Mouse (Mus musculus): ENCODE results near the gene Mepce. TPM values are rescaled to one million over a fixed set of nuclear protein-coding genes. Genes with fewer than 3 reads are reported as not detected.

Gene Mepce
- polyA plus RNA-seq, 1 experiment from 2014 or later = 11.2 TPM

DNA sequence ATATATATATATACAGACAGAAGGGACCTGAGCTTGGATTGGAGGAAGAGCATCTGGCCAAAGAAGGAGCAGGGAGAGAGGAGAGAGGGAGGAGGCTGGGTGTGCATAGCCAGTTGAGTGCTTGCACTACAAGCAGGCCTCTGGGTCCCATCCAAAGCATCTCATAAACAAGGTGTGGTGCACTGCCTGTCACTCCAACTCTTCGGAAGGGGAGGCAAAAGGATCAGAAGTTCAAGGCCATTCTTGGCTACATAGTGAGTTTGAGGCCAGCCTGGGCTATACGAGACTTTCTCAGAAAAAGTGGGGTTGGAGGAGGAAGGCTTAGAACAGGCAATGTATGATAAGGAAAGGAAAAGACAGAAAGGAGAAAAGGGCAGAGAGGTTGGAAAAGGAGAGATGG, 38.5 kb upstream of the Mepce start:
- Histone ChIP-seq H3K27ac (ENCODE audit: low read length) (no peak overlapping the region), H3K9me3 (ENCODE audit: low read length) (no peaks in the 10 kb centered on the region), H3K4me1 (ENCODE audit: insufficient read depth, low read length) (no peaks in the 10 kb centered on the region), H3K4me2 (replicated peaks; ENCODE audit: low read depth, low read length) (no peak overlapping the region), H3K9ac (replicated peaks; ENCODE audit: low read length) (no peak overlapping the region), H3K27me3 (ENCODE audit: insufficient read depth, low read length) (no peaks in the 10 kb centered on the region), H3K4me3 (ENCODE audit: low read length) (no peak overlapping the region), H3K36me3 (ENCODE audit: insufficient read depth, low read length) (no peaks in the 10 kb centered on the region)
- ATAC-seq (ENCODE audit: low FRiP score, low TSS enrichment) = no peak
- 85% methylated on average over 2 of the region's 2 CpGs for WGBS

DNA sequence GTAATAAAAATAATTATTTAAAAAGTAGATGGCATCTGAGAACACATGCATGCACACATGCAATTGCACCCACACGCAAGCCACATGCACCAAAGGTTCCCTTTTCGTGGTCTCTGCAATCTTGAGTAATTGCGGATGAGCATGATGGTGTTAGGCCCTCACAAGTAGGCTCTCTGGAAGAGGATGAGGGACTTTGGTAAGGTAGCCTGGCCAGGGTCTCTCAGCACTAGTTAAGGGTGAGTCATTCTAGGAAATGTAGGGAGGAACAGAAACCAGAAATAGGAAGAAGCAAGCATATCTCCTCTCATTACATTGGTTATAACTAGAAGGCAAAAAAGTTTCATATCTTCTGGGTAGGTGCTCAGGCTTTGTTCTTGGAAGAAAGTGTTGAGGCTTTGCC, 37.6 kb upstream of the Mepce start:
- Histone ChIP-seq H3K27ac (ENCODE audit: low read length) (no peak overlapping the region), H3K9ac (replicated peaks; ENCODE audit: low read length) (no peak overlapping the region), H3K36me3 (ENCODE audit: insufficient read depth, low read length) (no peaks in the 10 kb centered on the region), H3K27me3 (ENCODE audit: insufficient read depth, low read length) (no peaks in the 10 kb centered on the region), H3K4me2 (replicated peaks; ENCODE audit: low read depth, low read length) (no peak overlapping the region), H3K4me1 (ENCODE audit: insufficient read depth, low read length) (no peaks in the 10 kb centered on the region), H3K9me3 (ENCODE audit: low read length) (no peaks in the 10 kb centered on the region), H3K4me3 (ENCODE audit: low read length) (no peak overlapping the region)
- no peak for ATAC-seq (ENCODE audit: low FRiP score, low TSS enrichment)
- WGBS = 92% methylated on average over 3 of the region's 3 CpGs

- Histone ChIP-seq H3K27ac (ENCODE audit: low read length) (no peak overlapping the region), H3K9me3 (ENCODE audit: low read length) (no peaks in the 10 kb centered on the region), H3K4me2 (replicated peaks; ENCODE audit: low read depth, low read length) (no peak overlapping the region), H3K9ac (replicated peaks; ENCODE audit: low read length) (no peak overlapping the region), H3K4me1 (ENCODE audit: insufficient read depth, low read length) (no peaks in the 10 kb centered on the region), H3K27me3 (ENCODE audit: insufficient read depth, low read length) (no peaks in the 10 kb centered on the region), H3K36me3 (ENCODE audit: insufficient read depth, low read length) (no peaks in the 10 kb centered on the region), H3K4me3 (ENCODE audit: low read length) (no peak overlapping the region)
- WGBS = 87% methylated on average over 6 of the region's 6 CpGs
- no peak for ATAC-seq (ENCODE audit: low FRiP score, low TSS enrichment)
These were observed 36.1 kb upstream of the Mepce start for GRCm38 (mm10) chr5:137823455-137824045.

DNA sequence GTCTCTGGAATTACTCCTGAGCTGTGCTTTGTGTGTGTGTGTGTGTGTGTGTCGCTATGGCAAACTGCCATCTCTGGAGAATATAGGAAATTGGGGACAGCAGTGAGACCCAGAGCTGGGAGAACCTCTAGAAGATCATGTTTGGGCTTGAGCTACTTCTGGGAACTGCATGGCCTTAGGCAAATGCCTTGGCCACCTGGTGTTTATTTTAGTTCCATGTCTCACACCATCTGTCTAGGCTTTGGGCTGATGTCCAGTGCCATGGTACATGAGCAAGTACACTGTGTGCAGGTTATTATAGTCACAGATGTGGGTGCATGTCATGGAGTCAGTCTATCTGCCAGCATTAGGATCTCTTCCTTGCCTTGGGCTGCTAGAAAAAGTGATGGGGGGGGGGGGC, 35.1 kb upstream of the Mepce start:
- H3K4me1 ChIP-seq (ENCODE audit: insufficient read depth, low read length) = no peaks in the 10 kb centered on the region
- ATAC-seq (ENCODE audit: low FRiP score, low TSS enrichment) = no peak
- H3K27me3 ChIP-seq (ENCODE audit: insufficient read depth, low read length) = no peaks in the 10 kb centered on the region
- H3K9me3 ChIP-seq (ENCODE audit: low read length) = no peaks in the 10 kb centered on the region
- H3K36me3 ChIP-seq (ENCODE audit: insufficient read depth, low read length) = no peaks in the 10 kb centered on the region
- H3K27ac ChIP-seq (ENCODE audit: low read length) = no peak overlapping the region
- WGBS = 84% methylated on average over 1 of the region's 1 CpGs
- no peak overlapping the region for H3K4me2 ChIP-seq (replicated peaks; ENCODE audit: low read depth, low read length)
- no peak overlapping the region for H3K4me3 ChIP-seq (ENCODE audit: low read length)
- no peak overlapping the region for H3K9ac ChIP-seq (replicated peaks; ENCODE audit: low read length)

DNA sequence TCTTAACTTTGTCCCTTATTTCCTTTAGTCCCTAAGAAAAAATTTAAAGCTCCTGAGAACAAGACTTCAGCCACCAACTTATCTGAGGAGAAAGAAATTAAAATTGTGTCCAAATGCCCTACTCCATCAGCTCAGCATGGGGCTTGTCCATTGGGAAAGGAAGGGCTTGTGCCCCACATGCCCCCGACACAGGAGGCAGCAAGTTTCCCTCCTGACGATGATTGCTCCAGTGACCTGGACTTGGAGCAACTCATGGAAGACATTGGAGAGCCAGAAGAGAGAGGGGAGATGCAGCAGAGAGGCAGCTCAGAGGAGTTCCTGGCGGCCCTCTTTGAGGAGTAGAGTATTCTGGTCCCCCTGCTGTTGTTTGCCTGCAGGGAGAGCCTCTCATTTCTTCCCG, 34.7 kb upstream of the Mepce start:
- H3K36me3 ChIP-seq (ENCODE audit: insufficient read depth, low read length) = no peaks in the 10 kb centered on the region
- 67% methylated on average over 4 of the region's 4 CpGs for WGBS
- no peaks in the 10 kb centered on the region for H3K9me3 ChIP-seq (ENCODE audit: low read length)

GRCm38 (mm10) chr5:137817466-137818222, 30.2 kb upstream of the Mepce start:
- Histone ChIP-seq H3K9me3 (ENCODE audit: low read length) (no peaks in the 10 kb centered on the region), H3K27me3 (ENCODE audit: insufficient read depth, low read length) (no peaks in the 10 kb centered on the region), H3K4me2 (replicated peaks; ENCODE audit: low read depth, low read length) (no peak overlapping the region), H3K4me1 (ENCODE audit: insufficient read depth, low read length) (no peaks in the 10 kb centered on the region), H3K4me3 (ENCODE audit: low read length) (no peak overlapping the region), H3K36me3 (ENCODE audit: insufficient read depth, low read length) (no peaks in the 10 kb centered on the region), H3K27ac (ENCODE audit: low read length) (no peak overlapping the region), H3K9ac (replicated peaks; ENCODE audit: low read length) (no peak overlapping the region)
- ATAC-seq (ENCODE audit: low FRiP score, low TSS enrichment) = no peak
- 60% methylated on average over 4 of the region's 4 CpGs for WGBS

More for the DNA sequence above, 34.7 kb upstream of the Mepce start:
- no peak for ATAC-seq (ENCODE audit: low FRiP score, low TSS enrichment)
- Histone ChIP-seq H3K4me1 (ENCODE audit: insufficient read depth, low read length) (no peaks in the 10 kb centered on the region), H3K27ac (ENCODE audit: low read length) (no peak overlapping the region), H3K27me3 (ENCODE audit: insufficient read depth, low read length) (no peaks in the 10 kb centered on the region), H3K4me2 (replicated peaks; ENCODE audit: low read depth, low read length) (no peak overlapping the region), H3K4me3 (ENCODE audit: low read length) (no peak overlapping the region), H3K9ac (replicated peaks; ENCODE audit: low read length) (no peak overlapping the region)

DNA sequence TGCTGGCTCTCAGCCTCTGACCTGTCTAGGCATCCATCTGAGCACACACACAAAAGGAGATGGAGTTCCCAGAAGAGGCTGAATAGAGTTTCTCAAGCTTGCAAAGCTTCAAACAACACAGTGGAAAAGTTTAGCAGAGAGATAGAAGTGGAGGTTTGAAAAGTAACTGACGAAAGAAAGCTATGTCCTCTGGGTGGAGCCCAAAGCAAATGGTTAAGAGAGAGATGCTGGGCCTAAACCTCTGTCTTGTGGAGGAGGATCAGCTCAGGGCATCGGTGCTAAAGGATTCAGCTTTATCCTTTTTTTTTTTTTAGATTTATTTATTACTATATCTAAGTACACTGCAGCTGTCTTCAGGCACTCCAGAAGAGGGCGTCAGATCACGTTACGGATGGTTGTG, 20.9 kb upstream of the Mepce start:
- no peak overlapping the region for H3K9ac ChIP-seq (replicated peaks; ENCODE audit: low read length)
- H3K4me3 ChIP-seq (ENCODE audit: low read length) = no peak overlapping the region
- no peak overlapping the region for H3K27ac ChIP-seq (ENCODE audit: low read length)
- H3K9me3 ChIP-seq (ENCODE audit: low read length) = no peaks in the 10 kb centered on the region
- no peaks in the 10 kb centered on the region for H3K36me3 ChIP-seq (ENCODE audit: insufficient read depth, low read length)
- H3K4me1 ChIP-seq (ENCODE audit: insufficient read depth, low read length) = no peaks in the 10 kb centered on the region
- 91% methylated on average over 5 of the region's 5 CpGs for WGBS
- no peak overlapping the region for H3K4me2 ChIP-seq (replicated peaks; ENCODE audit: low read depth, low read length)
- no peaks in the 10 kb centered on the region for H3K27me3 ChIP-seq (ENCODE audit: insufficient read depth, low read length)
- no peak for ATAC-seq (ENCODE audit: low FRiP score, low TSS enrichment)

DNA sequence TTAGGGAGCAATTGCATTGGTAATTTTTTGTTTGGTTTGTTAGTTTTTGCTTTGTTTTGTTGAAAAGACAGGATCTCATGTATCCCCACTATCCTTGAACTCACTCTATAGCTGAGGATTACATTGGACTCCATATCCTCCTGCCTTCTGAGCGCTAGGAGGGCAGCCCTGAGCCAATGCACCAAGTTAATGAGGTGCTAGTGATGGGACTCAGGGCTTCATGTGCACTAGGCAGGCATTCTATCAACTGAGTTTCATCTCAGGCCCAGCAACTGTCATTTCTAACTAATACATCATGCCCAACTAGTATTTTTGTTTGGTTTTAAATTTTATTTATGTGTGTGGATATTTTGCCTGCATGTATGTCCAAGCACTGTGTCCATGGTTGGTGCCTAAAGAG, 18.7 kb upstream of the Mepce start:
- no peaks in the 10 kb centered on the region for H3K4me1 ChIP-seq (ENCODE audit: insufficient read depth, low read length)
- no peaks in the 10 kb centered on the region for H3K9me3 ChIP-seq (ENCODE audit: low read length)
- H3K4me2 ChIP-seq (replicated peaks; ENCODE audit: low read depth, low read length) = no peak overlapping the region
- no peak overlapping the region for H3K4me3 ChIP-seq (ENCODE audit: low read length)
- H3K27me3 ChIP-seq (ENCODE audit: insufficient read depth, low read length) = no peaks in the 10 kb centered on the region
- no peaks in the 10 kb centered on the region for H3K36me3 ChIP-seq (ENCODE audit: insufficient read depth, low read length)
- WGBS = 80% methylated on average over 1 of the region's 1 CpGs
- H3K9ac ChIP-seq (replicated peaks; ENCODE audit: low read length) = no peak overlapping the region
- ATAC-seq (ENCODE audit: low FRiP score, low TSS enrichment) = no peak
- H3K27ac ChIP-seq (ENCODE audit: low read length) = no peak overlapping the region

GRCm38 (mm10) chr5:137800917-137801316, 13.5 kb upstream of the Mepce start:
- no peak for ATAC-seq (ENCODE audit: low FRiP score, low TSS enrichment)
- no peaks in the 10 kb centered on the region for H3K9me3 ChIP-seq (ENCODE audit: low read length)
- 81% methylated on average over 3 of the region's 3 CpGs for WGBS
- no peaks in the 10 kb centered on the region for H3K36me3 ChIP-seq (ENCODE audit: insufficient read depth, low read length)
- H3K27ac ChIP-seq (ENCODE audit: low read length) = no peak overlapping the region
- H3K4me2 ChIP-seq (replicated peaks; ENCODE audit: low read depth, low read length) = no peak overlapping the region
- no peak overlapping the region for H3K9ac ChIP-seq (replicated peaks; ENCODE audit: low read length)
- H3K4me3 ChIP-seq (ENCODE audit: low read length) = no peak overlapping the region
- H3K27me3 ChIP-seq (ENCODE audit: insufficient read depth, low read length) = no peaks in the 10 kb centered on the region
- H3K4me1 ChIP-seq (ENCODE audit: insufficient read depth, low read length) = no peaks in the 10 kb centered on the region

GRCm38 (mm10) chr5:137796606-137797005, 9.2 kb upstream of the Mepce start:
- H3K4me3 ChIP-seq (ENCODE audit: low read length) = no peak overlapping the region
- no peak overlapping the region for H3K4me2 ChIP-seq (replicated peaks; ENCODE audit: low read depth, low read length)
- H3K27me3 ChIP-seq (ENCODE audit: insufficient read depth, low read length) = no peaks in the 10 kb centered on the region
- no peaks in the 10 kb centered on the region for H3K36me3 ChIP-seq (ENCODE audit: insufficient read depth, low read length)
- 83% methylated on average over 3 of the region's 3 CpGs for WGBS
- H3K4me1 ChIP-seq (ENCODE audit: insufficient read depth, low read length) = no peaks in the 10 kb centered on the region
- no peak overlapping the region for H3K9ac ChIP-seq (replicated peaks; ENCODE audit: low read length)
- no peak for ATAC-seq (ENCODE audit: low FRiP score, low TSS enrichment)
- no peak overlapping the region for H3K27ac ChIP-seq (ENCODE audit: low read length)
- H3K9me3 ChIP-seq (ENCODE audit: low read length) = no peaks in the 10 kb centered on the region
